Mouse (Mus musculus) neural tube, embryonic 15.5 days (tissue): ENCODE results near the gene Pnpo. TPM values are rescaled to one million over a fixed set of nuclear protein-coding genes. Genes with fewer than 3 reads are reported as not detected.

ENCODE experiments used
- ATAC-seq: fragments of 200-750 bp; cut with Nextera tagmentation; 2 replicates; pipeline ENCODE4 v1.8.0; 2017; ENCODE audit warnings: mild to moderate bottlenecking, moderate TSS enrichment, moderate library complexity; ENCODE audit not compliant: low FRiP score
- H3K27ac ChIP-seq: fragments of 300-500 bp; sonication (generic); replicated peaks from 2 replicates; pipeline ENCODE4 v1.5.1; 2015; ENCODE audit warnings: mild to moderate bottlenecking, inconsistent platforms
- H3K27me3 ChIP-seq: fragments of 300-500 bp; sonication (generic); replicated peaks from 2 replicates; pipeline ENCODE4 v1.6.1; 2015; ENCODE audit warnings: inconsistent platforms
- H3K36me3 ChIP-seq: fragments of 300-500 bp; sonication (generic); 2 replicates; pipeline ENCODE4 v1.6.1; 2015; ENCODE audit warnings: inconsistent platforms
- H3K4me1 ChIP-seq: fragments of 300-500 bp; sonication (generic); 2 replicates; pipeline ENCODE4 v1.6.1; 2015; ENCODE audit warnings: inconsistent platforms
- H3K4me2 ChIP-seq: fragments of 300-500 bp; sonication (generic); 2 replicates; pipeline ENCODE4 v1.6.1; 2015; ENCODE audit warnings: inconsistent platforms, mild to moderate bottlenecking, moderate library complexity
- H3K4me3 ChIP-seq: fragments of 300-500 bp; sonication (generic); replicated peaks from 2 replicates; pipeline ENCODE4 v1.5.1; 2015; ENCODE audit warnings: mild to moderate bottlenecking, inconsistent platforms
- H3K9ac ChIP-seq: fragments of 300-500 bp; sonication (generic); replicated peaks from 2 replicates; pipeline ENCODE4 v1.6.1; 2015; ENCODE audit warnings: mild to moderate bottlenecking, inconsistent platforms
- H3K9me3 ChIP-seq: fragments of 300-500 bp; sonication (generic); replicated peaks from 2 replicates; pipeline ENCODE4 v1.6.1; 2016; ENCODE audit warnings: inconsistent platforms
- WGBS: fragments of 180-500 bp; shearing (Covaris S2); methylation state at CpG from one replicate; pipeline ENCODE4 v1.1.7; 2015; ENCODE audit warnings: mixed read lengths; 5-methylcytosine and 5-hydroxymethylcytosine counted together
- polyA plus RNA-seq: library from polyadenylated mRNA; unstranded; fragments of >200 nt; fragmentation: Nextera tagmentation; extraction: Ambion mirVana; gene quantifications from 2 replicates; pipeline ENCODE4 v1.2.1, GENCODE M21; 2015

Gene Pnpo
- polyA plus RNA-seq, 1 experiment from 2014 or later: 30.8 TPM

DNA sequence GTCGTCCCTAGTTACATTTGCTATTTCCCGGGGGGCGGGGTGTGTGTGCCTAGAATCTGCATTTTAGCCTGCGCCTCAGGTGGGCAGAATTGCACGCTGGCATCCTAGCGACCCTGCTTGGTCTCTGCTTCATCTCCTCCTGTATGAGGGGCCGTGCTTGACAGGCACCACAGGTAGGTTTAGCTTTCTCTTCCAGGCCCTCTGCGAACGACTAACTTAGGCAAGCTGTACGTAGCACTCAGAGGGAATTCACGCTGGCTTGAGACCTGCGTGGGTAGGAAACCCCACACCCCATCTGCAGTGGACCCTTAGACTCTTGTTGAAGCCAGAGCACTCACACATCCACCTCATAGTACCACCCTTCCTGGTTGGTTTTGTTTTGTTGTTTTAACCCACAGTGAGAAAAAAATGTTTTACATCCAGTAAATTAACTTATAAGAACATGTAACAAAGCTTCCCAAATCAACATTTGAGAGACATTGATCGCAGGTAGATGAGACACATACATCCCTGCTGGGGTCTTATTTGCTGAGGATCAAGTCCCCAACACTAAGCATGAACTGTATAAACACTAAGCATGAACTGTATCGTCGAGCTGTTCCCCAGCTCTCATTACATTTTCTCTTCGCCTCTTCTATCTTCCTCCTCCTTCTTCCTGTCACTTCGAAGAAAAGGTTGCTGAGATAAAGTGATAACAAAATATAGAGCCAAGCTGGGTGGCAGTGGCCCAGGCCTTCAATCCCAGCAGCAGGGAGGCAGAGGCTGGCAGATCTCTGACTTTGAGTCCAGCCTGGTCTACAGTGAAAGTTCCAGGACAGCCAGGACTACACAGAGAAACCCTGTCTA lies 34.8 kb upstream of the Pnpo start:
- Histone ChIP-seq H3K36me3 (no peaks in the 10 kb centered on the region), H3K4me2 (peak overlapping the region; percentile 72), H3K27ac (peak overlapping the region; percentile 88), H3K4me1 (peaks cover 41% of the 10 kb centered on the region), H3K9ac (peak overlapping the region; percentile 73), H3K27me3 (no peaks in the 10 kb centered on the region), H3K9me3 (no peaks in the 10 kb centered on the region), H3K4me3 (peak overlapping the region; percentile 87)
- ATAC-seq: no peak
- 31% methylated on average over 17 of the region's 17 CpGs for WGBS

DNA sequence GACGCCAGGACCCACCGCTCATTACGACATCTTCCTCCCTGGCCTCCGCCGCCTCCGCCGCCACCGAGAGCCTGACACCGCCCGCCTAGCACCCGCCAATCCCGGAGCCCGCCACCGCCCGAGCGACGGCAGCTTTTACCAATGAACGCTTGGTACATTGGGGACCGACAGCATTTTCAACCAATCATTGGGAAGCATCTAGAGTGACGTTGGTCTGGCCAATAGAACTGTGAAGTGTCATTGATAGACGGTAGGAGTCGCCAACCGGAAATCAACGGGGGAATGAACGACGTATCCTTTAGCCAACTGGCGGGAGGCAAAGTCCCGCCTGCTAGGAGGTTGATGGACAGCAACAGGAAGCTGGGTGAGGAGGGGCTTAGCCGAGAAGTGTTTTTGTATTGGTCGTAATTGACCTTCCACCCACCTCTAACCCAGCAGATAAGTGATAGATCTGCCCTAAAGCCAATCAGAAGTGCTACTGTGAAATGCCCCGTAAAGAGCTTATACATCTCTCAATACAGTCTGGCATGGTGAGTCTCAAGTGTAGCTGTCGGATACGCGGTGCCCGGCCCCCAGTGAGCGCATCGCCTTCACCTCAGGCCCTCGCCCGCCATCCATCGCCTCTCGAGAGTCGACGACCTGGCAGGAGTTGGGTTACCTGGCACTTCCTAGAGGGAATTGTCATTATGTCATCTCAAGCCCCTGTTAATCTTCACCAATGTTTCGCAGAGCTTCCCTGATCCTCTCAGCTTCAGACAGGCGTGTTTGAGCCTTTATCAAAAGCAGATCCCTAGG lies 34.0 kb upstream of the Pnpo start:
- peak; percentile 97 for ATAC-seq
- WGBS: under 1% methylated on average over 45 of the region's 45 CpGs
- no peaks in the 10 kb centered on the region for H3K9me3 ChIP-seq
- peak overlapping the region; percentile 94 for H3K9ac ChIP-seq
- no peaks in the 10 kb centered on the region for H3K36me3 ChIP-seq
- H3K27me3 ChIP-seq: no peaks in the 10 kb centered on the region
- H3K4me3 ChIP-seq: peak overlapping the region; percentile 87
- peak overlapping the region; percentile 72 for H3K4me2 ChIP-seq
- peaks cover 50% of the 10 kb centered on the region for H3K4me1 ChIP-seq
- H3K27ac ChIP-seq: peak overlapping the region; percentile 99

DNA sequence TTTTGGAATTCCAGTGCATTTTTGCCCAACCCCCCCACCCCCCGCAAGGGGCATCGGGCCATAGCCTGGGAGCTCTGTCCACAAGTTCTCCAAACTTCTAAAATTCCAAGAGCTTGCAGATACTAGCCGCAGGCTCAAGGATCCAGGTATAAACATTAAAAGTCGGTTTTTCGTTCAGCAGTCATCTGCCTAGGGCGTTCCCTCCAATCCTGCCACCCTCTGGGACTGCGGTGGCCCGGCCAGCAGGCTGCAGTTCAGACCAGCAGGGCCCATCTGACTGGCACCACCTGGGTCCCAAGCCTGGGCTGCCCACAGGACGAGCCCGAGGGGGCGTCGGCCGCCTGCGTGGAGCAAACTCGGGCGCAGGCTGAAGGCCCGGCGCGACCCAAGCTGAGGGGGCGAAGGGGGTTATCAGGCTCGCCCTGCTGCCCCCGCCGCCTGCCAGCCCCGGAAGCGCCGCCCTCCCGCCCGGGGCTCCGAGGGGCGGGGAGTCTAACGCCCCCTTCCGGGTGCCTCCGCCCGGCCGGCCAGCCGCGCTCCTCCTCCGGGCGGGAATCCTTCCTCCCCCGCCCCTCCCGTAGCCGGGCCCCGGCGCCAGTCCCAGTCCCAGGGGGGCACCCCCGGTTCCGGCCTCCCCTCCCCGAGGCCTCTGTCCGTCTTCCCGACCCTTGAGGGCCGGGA lies 33.3 kb upstream of the Pnpo start:
- H3K4me2 ChIP-seq: peak overlapping the region; percentile 60
- H3K36me3 ChIP-seq: no peaks in the 10 kb centered on the region
- 0% methylated on average over 49 of the region's 50 CpGs for WGBS
- peak overlapping the region; percentile 94 for H3K9ac ChIP-seq
- H3K9me3 ChIP-seq: no peaks in the 10 kb centered on the region
- H3K27ac ChIP-seq: peak overlapping the region; percentile 99
- peak overlapping the region; percentile 87 for H3K4me3 ChIP-seq
- ATAC-seq: peak; percentile 82
- peaks cover 55% of the 10 kb centered on the region for H3K4me1 ChIP-seq
- no peaks in the 10 kb centered on the region for H3K27me3 ChIP-seq

DNA sequence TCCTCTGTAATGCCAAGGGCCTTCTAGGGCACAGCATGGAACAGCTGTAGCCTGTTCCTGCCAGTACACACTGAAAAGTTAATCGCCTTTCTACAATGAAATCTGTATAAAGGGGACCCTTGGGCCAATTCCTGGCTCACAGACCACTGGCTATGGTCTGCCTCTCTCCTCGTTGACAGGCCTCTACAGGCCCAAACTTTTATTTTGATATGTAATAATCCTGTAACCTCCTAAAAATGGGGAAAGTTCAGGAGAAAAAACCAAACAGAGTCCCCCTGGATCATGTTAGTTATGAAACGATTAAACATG lies 32.5 kb upstream of the Pnpo start:
- H3K4me1 ChIP-seq: peaks cover 55% of the 10 kb centered on the region

DNA sequence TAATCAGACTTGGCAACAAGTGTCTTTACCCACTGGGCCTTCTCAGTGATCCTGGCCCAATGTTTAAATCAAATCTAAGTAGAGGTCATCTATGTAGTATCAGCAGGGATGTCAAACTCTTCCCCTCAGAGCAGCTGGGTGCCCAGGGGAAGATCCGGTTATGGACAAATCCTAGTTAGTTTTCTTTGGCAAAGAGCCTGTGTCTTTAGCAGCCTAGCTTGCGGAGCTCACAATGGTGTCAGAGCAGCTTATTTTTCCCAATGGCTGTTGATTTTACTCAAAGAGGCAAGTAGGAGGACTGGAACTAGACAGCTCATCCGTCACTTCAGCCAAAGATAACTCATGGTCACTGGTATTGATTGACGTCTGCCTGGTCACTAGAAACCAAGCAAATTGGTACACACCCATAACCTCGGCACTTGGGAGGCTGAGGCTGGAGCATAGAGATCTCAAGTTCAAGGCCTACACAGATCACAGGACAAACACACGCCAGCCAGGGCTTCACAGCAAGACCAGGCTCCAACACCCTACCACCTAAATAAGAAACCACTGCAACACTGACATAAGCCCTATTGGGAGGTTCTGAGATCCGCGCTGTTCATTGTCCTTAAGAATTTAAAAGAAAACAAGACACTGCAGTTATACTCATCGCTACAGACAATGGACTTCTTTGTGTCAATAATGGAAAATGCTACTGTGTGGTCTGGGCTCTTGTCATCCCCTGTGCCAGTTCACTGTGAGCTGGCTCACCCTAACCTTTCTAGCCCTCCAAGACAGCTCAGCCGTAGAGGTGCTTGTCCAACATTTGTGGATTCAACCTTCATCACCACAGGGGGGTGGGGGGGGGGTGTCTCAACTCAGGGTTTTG lies 32.0 kb upstream of the Pnpo start:
- no peaks in the 10 kb centered on the region for H3K27me3 ChIP-seq
- H3K9me3 ChIP-seq: no peaks in the 10 kb centered on the region
- peak overlapping the region; percentile 87 for H3K4me3 ChIP-seq
- peak overlapping the region; percentile 99; the same call in 1 of the 2 replicates for H3K27ac ChIP-seq
- H3K36me3 ChIP-seq: no peaks in the 10 kb centered on the region
- WGBS: 78% methylated on average over 10 of the region's 10 CpGs
- ATAC-seq: no peak
- H3K4me1 ChIP-seq: peaks cover 55% of the 10 kb centered on the region
- peak overlapping the region; percentile 60 for H3K4me2 ChIP-seq
- H3K9ac ChIP-seq: peak overlapping the region; percentile 94

More for the DNA sequence above, 32.5 kb upstream of the Pnpo start:
- 47% methylated on average over 3 of the region's 3 CpGs for WGBS
- no peaks in the 10 kb centered on the region for H3K27me3 ChIP-seq
- ATAC-seq: no peak
- H3K36me3 ChIP-seq: no peaks in the 10 kb centered on the region
- peak overlapping the region; percentile 60 for H3K4me2 ChIP-seq
- peak overlapping the region; percentile 94 for H3K9ac ChIP-seq
- peak overlapping the region; percentile 87 for H3K4me3 ChIP-seq
- no peaks in the 10 kb centered on the region for H3K9me3 ChIP-seq
- H3K27ac ChIP-seq: peak overlapping the region; percentile 99

DNA sequence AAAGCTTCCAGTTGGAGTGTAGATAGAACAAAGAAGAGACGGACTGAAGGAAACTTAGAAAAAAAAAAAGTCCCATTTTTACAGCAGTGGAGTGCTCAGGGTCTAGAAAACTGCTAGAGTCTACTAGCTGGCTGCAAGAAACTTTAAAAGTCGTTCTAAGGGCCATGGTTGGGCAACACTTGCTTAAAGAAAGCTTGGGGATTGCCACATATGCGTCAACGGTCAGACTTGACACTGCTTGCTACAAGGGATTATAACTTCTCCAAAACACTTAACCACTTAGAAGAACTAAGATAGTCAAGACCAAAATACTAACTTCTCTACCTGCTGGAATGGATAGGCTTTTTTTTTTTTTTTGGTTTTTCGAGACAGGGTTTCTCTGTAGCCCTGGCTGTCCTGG lies 31.0 kb upstream of the Pnpo start:
- no peaks in the 10 kb centered on the region for H3K27me3 ChIP-seq
- H3K9me3 ChIP-seq: no peaks in the 10 kb centered on the region
- peaks cover 59% of the 10 kb centered on the region for H3K4me1 ChIP-seq
- H3K9ac ChIP-seq: no peak overlapping the region
- H3K4me2 ChIP-seq: no peak overlapping the region
- ATAC-seq: no peak
- no peak overlapping the region for H3K4me3 ChIP-seq
- 83% methylated on average over 5 of the region's 5 CpGs for WGBS
- H3K36me3 ChIP-seq: no peaks in the 10 kb centered on the region
- H3K27ac ChIP-seq: no peak overlapping the region

DNA sequence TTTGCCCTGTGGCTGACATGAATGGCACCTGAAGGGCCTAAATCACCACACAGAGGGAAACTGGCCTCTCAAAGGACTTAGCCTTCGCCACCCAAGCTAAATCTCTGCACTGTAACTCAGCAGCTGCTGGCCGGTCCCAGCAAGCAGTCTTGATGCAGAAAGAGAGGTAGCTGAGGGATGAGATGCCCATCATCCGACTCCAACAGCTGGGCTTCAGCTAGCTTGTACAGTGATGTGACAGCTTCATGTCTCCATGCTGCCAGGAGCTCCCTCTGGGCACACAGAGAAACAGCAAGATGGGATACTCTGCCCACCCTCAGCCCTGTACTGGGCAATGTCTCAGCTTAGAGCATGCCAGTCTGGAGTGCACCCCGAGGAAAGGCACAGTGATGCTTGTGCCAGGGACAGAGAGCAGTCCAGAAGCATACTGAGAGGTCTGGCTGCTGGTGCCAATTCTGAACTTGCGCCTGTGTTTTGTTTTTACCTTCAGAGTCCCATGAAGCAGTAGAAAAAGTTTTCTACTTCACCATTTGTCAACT lies 29.7 kb upstream of the Pnpo start:
- WGBS: 70% methylated on average over 5 of the region's 5 CpGs
- H3K27ac ChIP-seq: peak overlapping the region; percentile 68
- H3K9me3 ChIP-seq: no peaks in the 10 kb centered on the region
- H3K4me2 ChIP-seq: 0 out of 2 replicates have a peak overlapping the region, but pooled peaks have one; percentile 11
- H3K4me3 ChIP-seq: no peak overlapping the region
- H3K4me1 ChIP-seq: peaks cover 65% of the 10 kb centered on the region
- H3K27me3 ChIP-seq: no peaks in the 10 kb centered on the region
- no peak overlapping the region for H3K9ac ChIP-seq
- ATAC-seq: no peak
- H3K36me3 ChIP-seq: no peaks in the 10 kb centered on the region

DNA sequence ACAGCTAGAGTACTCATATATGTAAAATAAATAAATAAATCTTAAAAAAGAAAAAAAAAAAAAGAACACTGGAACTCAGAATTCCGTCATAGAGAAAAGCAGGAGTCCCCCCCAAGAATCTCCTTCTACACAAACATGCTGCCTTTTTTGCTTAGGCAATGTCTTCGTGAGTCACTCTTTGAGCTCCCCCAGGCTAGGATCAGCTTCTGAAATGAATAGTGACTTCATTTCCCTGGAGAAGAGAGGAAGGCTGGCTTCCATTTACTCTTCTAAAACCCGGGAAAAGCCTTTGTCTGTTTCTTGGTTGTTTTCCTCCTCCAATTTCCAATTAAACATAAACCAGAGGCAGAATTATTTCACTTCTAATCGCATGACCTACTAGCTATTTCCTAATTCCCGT lies 29.1 kb upstream of the Pnpo start:
- Histone ChIP-seq H3K4me2 (no peak overlapping the region), H3K9ac (no peak overlapping the region), H3K9me3 (no peaks in the 10 kb centered on the region), H3K27me3 (no peaks in the 10 kb centered on the region), H3K27ac (peak overlapping the region; percentile 68), H3K4me3 (no peak overlapping the region), H3K36me3 (no peaks in the 10 kb centered on the region), H3K4me1 (peaks cover 64% of the 10 kb centered on the region)
- ATAC-seq: no peak
- 61% methylated on average over 5 of the region's 5 CpGs for WGBS

DNA sequence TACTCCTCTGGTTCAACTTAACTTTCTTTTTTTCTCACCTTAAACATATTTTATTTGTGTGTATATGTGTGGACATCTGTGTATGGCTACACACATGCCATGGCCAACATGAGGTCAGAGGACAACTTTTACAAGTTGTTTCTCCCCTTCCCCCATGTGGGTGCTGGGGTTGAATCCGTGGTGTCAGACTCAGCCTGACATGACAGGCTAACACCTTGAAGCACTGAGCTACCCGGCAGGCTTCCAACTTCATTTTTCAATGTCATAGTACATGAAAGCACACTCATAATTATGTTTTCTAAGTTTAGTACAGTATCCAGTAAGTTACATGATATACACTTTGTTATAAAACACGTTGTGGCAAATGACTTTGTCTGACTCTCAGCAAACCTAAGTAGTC lies 26.6 kb upstream of the Pnpo start:
- Histone ChIP-seq H3K4me1 (peaks cover 49% of the 10 kb centered on the region), H3K4me3 (no peak overlapping the region), H3K27ac (peak overlapping the region; percentile 73), H3K9me3 (no peaks in the 10 kb centered on the region), H3K4me2 (no peak overlapping the region), H3K36me3 (no peaks in the 10 kb centered on the region), H3K27me3 (no peaks in the 10 kb centered on the region), H3K9ac (no peak overlapping the region)
- ATAC-seq: no peak
- WGBS: 76% methylated on average over 3 of the region's 3 CpGs

DNA sequence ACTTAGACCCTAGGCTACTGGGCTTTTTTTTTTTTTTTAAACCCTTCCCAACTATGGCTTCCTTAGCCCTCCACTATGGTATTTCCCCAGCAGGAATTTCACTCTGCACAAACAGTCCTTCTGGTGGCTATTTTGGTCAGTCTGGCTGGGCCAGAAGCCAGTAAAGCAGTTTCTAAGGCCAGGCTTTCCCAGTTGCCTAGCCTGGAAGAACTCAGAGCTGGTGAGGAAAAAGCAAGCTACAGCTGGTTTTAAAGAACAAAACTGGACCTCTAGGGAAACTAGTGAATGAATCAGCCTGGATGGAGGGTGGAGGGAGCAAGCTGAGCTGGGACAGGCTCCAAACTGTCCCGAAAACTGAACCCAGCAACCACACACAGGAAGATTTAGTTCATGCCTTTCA lies 26.0 kb upstream of the Pnpo start:
- Histone ChIP-seq H3K36me3 (no peaks in the 10 kb centered on the region), H3K4me3 (no peak overlapping the region), H3K4me2 (no peak overlapping the region), H3K27ac (peak overlapping the region; percentile 73), H3K9ac (no peak overlapping the region), H3K9me3 (no peaks in the 10 kb centered on the region), H3K27me3 (no peaks in the 10 kb centered on the region), H3K4me1 (peaks cover 43% of the 10 kb centered on the region)
- ATAC-seq: no peak
- 87% methylated on average over 1 of the region's 1 CpGs for WGBS

DNA sequence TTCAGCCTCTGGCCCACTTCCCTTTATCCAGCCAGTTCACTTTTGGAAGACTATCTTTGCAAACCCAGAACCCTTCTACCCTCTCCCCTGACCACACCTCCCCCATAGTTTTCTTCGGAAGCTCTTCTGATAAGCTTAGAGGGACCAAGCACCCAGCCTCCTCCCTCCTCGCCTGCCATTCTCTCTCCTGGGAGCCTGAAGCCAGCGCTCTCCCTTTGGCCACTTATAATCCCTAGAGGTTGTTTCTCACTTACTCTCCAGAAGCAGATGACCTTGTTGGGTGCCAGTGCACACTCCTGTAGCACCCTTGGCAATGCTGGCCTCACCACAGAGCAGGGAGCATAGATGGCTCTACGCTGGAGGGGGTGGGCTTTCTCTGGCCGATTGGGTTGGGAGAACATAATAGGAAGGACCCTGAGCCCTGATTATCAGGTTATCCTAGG lies 25.5 kb upstream of the Pnpo start:
- no peaks in the 10 kb centered on the region for H3K9me3 ChIP-seq
- no peak overlapping the region for H3K4me3 ChIP-seq
- no peak overlapping the region for H3K9ac ChIP-seq
- peaks cover 40% of the 10 kb centered on the region for H3K4me1 ChIP-seq
- no peak overlapping the region for H3K4me2 ChIP-seq
- ATAC-seq: no peak
- whole genome bisulfite sequencing: 81% methylated on average over 5 of the region's 5 CpGs
- no peaks in the 10 kb centered on the region for H3K27me3 ChIP-seq
- H3K27ac ChIP-seq: peak overlapping the region; percentile 73
- H3K36me3 ChIP-seq: no peaks in the 10 kb centered on the region
